Mouse (Mus musculus) heart, adult 8-10 months (tissue): ENCODE measurements at regions not wholly inside any gene's neighbourhood (a gene's known extent, or its start where the extent isn't known, plus 50 kb on each side); places are given as distances from the start of the nearest gene placed in this dataset. TPM values are rescaled to one million over a fixed set of nuclear protein-coding genes. Genes with fewer than 3 reads are reported as not detected.

Source experiments
- DNase-seq: peaks from one replicate; pipeline ENCODE4 v3.0.0; 2022; ENCODE audit warnings: low spot score
- microRNA-seq: library from miRNA; unstranded; fragments of <30 nt; microRNA quantifications from one replicate; pipeline ENCODE4 v1.2.0, GENCODE M21; 2022

- DNase-seq, result no peak
Measured at GRCm38 (mm10) chr8:36041222-36041864, 275.8 kb downstream of the Gm19410 start.

GRCm38 (mm10) chr8:36042594-36042993 lies 277.0 kb downstream of the Gm19410 start:
- no peak for DNase-seq

Small RNAs in the stretch of these regions (microRNA-seq; reads per million reads assigned to microRNA genes)
- gene Gm22030, result not detected
